Mouse (Mus musculus) bone marrow, adult 2 months (tissue): Measurements from ENCODE around the gene Cdk5rap2.

Experiments used
- CTCF ChIP-seq: fragments of 200-500 bp; IDR thresholded peaks from 2 replicates; pipeline ENCODE4 v1.5.1; 2011; ENCODE audit warnings: low read length, control low read depth; ENCODE audit not compliant: control insufficient read depth, insufficient read depth
- POLR2A ChIP-seq: fragments of 200-500 bp; IDR thresholded peaks from 2 replicates; pipeline ENCODE4 v1.6.1; 2011; ENCODE audit warnings: low read depth, mild to moderate bottlenecking, control low read depth, low read length, borderline replicate concordance; ENCODE audit not compliant: control insufficient read depth

DNA sequence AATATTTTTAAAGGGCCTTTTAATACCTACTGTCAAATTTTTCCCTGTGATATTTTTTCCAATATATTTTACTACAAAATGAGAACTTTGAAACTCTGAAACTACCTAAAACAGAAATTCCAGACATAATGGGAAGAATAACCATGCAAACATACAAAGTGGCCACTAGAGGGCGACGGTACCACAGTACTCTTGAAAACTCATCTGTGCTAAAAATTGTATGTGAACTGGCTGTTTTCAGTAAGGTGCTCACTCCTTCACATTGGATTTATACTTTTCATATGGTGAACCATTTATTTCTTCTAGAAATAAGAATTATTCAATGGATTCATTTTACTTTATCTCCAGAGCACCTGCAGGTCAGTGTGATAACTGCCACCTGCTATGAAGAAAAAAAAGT is 41.5 kb upstream of the Cdk5rap2 start:
- no peak for TF ChIP-seq POLR2A
- TF ChIP-seq CTCF: peak; percentile 22
